Mouse (Mus musculus) heart, adult 2 months (tissue): ENCODE measurements at regions not wholly inside any gene's neighbourhood (a gene's known extent, or its start where the extent isn't known, plus 50 kb on each side); places are given as distances from the start of the nearest gene placed in this dataset.

Experiments used
- DNase-seq, 2 experiments: peaks; one replicate each; pipeline ENCODE4 v3.0.0; 2021
- H3K27ac ChIP-seq: fragments of 200-600 bp; 2 replicates; pipeline ENCODE4 v1.8.1; 2022
- H3K27me3 ChIP-seq: fragments of 200-500 bp; 2 replicates; pipeline ENCODE4 v1.6.1; 2012; ENCODE audit warnings: mild to moderate bottlenecking, low read length, inconsistent platforms, mixed read lengths; ENCODE audit not compliant: control insufficient read depth, insufficient read depth
- H3K36me3 ChIP-seq: fragments of 200-500 bp; 2 replicates; pipeline ENCODE4 v1.6.1; 2012; ENCODE audit warnings: low read length, inconsistent platforms; ENCODE audit not compliant: control insufficient read depth, insufficient read depth
- H3K4me1 ChIP-seq: fragments of 200-500 bp; 2 replicates; pipeline ENCODE4 v1.6.1; 2011; ENCODE audit warnings: low read length; ENCODE audit not compliant: control insufficient read depth, insufficient read depth
- H3K4me3 ChIP-seq: fragments of 200-600 bp; 2 replicates; pipeline ENCODE4 v1.8.1; 2022
- H3K79me2 ChIP-seq: fragments of 200-500 bp; replicated peaks from 2 replicates; pipeline ENCODE4 v1.6.1; 2012; ENCODE audit warnings: mild to moderate bottlenecking, inconsistent platforms, low read length, moderate library complexity, mixed read lengths; ENCODE audit not compliant: control insufficient read depth, insufficient read depth
- H3K9ac ChIP-seq: fragments of 200-500 bp; 2 replicates; pipeline ENCODE4 v1.6.1; 2012; ENCODE audit warnings: low read depth, mild to moderate bottlenecking, control low read depth, inconsistent platforms, low read length, mixed read lengths
- CTCF ChIP-seq: fragments of 200-600 bp; IDR thresholded peaks from 2 replicates; pipeline ENCODE4 v1.8.1; 2022; ENCODE audit warnings: antibody characterized with exemption, mild to moderate bottlenecking, moderate library complexity
- EP300 ChIP-seq: fragments of 200-500 bp; IDR thresholded peaks from 2 replicates; pipeline ENCODE4 v1.6.1; 2011; ENCODE audit warnings: low read depth, low read length, control low read depth; ENCODE audit not compliant: insufficient read depth
- POLR2A ChIP-seq: fragments of 200-500 bp; IDR thresholded peaks from 2 replicates; pipeline ENCODE4 v1.6.1; 2011; ENCODE audit warnings: mild to moderate bottlenecking, low read depth, low read length, control low read depth; ENCODE audit not compliant: insufficient read depth
- WGBS: fragments of 180-500 bp; shearing (Covaris S2); methylation state at CpG from one replicate; pipeline ENCODE4 v1.1.7; 2018; 5-methylcytosine and 5-hydroxymethylcytosine counted together
- intact Hi-C: fragments of 180-260 bp; cut with DNase I; formaldehyde crosslinking; loops from one replicate; pipeline ENCODE4 v1.15.1; 2025

DNA sequence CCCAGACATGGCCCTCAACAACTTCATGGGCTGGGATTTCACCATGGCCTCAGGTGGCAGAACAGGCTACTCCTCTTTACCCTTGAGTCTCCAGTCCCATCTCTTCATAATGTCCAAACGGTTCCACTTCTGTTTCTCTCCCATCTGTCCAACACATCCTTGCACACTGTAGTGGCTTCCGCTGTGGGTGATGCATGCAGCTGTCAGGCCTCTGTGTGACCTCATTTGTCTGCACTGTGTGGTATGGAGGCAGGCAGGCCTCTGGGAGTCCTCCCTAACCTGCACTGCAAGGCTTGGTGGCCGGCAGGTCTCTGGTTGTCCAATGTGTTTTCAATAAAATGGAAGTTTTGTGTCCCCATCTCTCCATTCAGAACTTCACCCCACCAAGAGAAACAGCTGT is 54.9 kb upstream of the Nek6 start:
- Histone ChIP-seq H3K27me3 (no peaks in the 10 kb centered on the region), H3K4me3 (no peak overlapping the region), H3K79me2 (no peaks in the 10 kb centered on the region), H3K4me1 (no peaks in the 10 kb centered on the region), H3K9ac (no peak overlapping the region), H3K27ac (no peak overlapping the region), H3K36me3 (no peaks in the 10 kb centered on the region)
- no peak for TF ChIP-seq CTCF
- TF ChIP-seq EP300 = no peak
- TF ChIP-seq POLR2A = no peak
- DNase-seq = no peak
- intact Hi-C loops = no loop called here
- 87% methylated on average over 3 of the region's 3 CpGs for WGBS

DNA sequence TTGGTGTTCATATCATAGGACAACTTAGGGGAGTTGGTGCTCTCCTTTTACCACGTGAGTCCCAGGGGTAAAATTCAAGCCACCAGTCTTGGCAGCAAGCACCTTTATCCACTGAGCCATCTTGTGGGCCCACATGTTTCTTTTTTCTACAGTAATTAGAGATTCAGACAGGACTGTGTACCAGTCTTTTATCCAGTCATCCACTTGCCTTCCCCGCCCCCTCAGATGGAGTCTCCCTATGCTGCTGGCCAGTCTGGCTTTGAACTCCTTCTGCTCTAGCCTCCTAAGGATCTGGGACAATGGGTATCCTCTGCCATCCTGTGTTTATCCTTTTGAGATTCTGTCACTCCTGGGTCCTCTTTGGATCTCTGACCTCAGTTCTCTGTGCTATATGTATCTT is 51.1 kb upstream of the Nek6 start:
- whole genome bisulfite sequencing = 81% methylated on average over 2 of the region's 2 CpGs
- no peak for TF ChIP-seq EP300
- no peak for TF ChIP-seq CTCF
- TF ChIP-seq POLR2A = no peak
- Histone ChIP-seq H3K9ac (no peak overlapping the region), H3K4me3 (no peak overlapping the region), H3K27ac (no peak overlapping the region), H3K36me3 (no peaks in the 10 kb centered on the region), H3K27me3 (no peaks in the 10 kb centered on the region), H3K79me2 (no peaks in the 10 kb centered on the region), H3K4me1 (no peaks in the 10 kb centered on the region)
- no peak for DNase-seq
- intact Hi-C loops = no loop called here

DNA sequence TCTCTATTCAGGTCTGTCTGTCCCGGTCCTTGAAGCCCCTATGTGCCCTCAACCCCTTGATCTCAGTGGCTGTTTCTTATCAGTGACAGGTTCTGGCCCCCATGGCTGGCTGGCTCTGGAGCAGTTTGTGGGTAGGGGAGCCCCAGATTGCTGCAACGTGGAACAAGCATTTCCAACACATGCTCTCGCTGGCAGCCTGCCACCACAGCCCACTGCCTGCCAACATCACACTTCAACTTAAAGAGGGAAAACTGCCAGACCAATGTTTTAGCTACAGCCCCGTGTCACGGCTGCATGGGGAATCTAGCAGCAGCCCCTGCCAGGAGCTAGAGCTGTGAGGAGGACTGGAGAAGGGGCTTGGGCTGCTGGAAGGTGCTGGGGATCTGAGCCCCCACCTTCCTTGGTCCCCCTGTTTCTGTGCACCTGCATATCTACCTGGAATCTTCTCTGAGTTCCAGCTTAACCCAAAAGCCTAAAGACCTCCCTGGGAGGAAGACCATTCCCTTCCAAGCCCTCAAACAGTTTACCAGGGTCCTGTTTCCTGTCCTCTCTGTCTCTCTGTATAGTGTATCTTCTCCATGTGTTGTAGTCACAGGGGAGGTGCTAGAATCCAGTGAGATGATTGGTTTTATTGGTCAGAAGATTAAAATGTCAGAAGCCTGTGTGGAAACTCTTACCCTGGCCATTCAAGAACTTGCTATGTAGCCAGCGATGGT is 50.5 kb upstream of the Nek6 start:
- no peak for DNase-seq

More for the DNA sequence above, 50.5 kb upstream of the Nek6 start:
- intact Hi-C loops = no loop called here
- Histone ChIP-seq H3K79me2 (no peaks in the 10 kb centered on the region), H3K4me3 (no peak overlapping the region), H3K27me3 (no peaks in the 10 kb centered on the region), H3K4me1 (no peaks in the 10 kb centered on the region), H3K36me3 (no peaks in the 10 kb centered on the region), H3K27ac (no peak overlapping the region), H3K9ac (no peak overlapping the region)
- TF ChIP-seq EP300 (no peak), POLR2A (no peak), CTCF (no peak)
- WGBS = 18% methylated on average over 6 of the region's 6 CpGs
